Mouse (Mus musculus): ENCODE measurements at regions not wholly inside any gene's neighbourhood (a gene's known extent, or its start where the extent isn't known, plus 50 kb on each side); places are given as distances from the start of the nearest gene placed in this dataset.
"Not testable (repeated sequence)": the region's sequence is repeated elsewhere in the genome, so short reads cannot be mapped to it uniquely, and the experiment has no call there.

DNA sequence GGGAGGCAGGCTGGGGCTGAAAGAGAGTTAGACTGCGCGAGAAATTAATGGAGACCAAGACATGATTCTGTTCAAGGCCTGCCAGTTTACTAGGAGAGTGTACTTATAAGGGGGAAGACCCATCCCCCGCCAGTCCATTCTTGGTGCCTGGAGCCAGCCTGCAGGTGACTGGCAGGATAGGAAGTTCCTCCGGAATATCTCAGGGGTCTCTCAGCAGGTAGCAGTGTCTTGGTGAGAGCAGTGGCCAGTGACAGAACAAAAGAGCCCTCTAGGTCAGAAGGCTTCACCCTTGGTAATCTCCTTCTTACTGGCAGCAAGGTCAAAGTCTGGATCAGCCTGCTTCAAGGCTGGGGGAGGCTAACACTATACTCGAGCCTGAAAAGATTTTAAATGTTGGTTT, 83.7 kb upstream of the Zfp804b start:
- no peak for DNase-seq (ENCODE audit: low spot score)

DNA sequence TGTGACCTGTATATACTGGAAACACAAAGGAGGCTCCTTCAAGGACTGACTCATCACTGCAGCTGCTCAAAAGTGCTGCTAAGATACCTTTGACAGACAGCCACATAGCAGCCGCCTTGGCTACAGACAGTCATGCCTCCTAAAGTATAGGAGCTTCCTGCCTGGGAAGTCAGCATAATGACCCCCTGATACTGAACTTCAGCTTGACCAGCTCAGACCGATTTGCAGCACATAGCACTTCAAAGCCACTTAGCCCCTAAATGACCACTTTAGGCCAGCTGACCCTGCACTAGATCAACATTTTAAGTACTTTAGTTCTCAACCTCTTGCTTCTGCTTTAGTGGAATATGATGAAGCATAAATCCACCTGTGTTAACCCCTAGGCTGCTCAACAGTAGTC, 91.9 kb upstream of the Zfp804b start:
- DNase-seq (ENCODE audit: low spot score): no peak

DNA sequence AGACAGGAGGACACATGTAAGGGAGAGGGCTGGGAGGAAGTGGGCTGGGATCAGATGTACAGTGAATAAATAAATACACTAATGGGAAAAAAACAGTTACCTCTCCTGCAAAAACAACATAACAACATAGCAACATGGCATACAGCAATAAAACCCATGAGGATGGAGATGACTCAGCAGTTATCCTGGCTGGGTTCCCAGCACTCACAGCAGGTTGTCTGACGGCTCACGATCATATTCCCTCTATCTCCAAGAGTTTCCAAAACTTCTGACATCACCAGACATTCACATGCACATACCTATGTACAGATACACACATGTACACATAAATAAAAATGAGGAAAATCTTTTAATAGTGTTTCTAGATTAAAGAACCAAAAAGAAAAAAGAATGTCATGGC, 103.4 kb upstream of the Zfp804b start:
- no peak for DNase-seq (ENCODE audit: low spot score)

DNA sequence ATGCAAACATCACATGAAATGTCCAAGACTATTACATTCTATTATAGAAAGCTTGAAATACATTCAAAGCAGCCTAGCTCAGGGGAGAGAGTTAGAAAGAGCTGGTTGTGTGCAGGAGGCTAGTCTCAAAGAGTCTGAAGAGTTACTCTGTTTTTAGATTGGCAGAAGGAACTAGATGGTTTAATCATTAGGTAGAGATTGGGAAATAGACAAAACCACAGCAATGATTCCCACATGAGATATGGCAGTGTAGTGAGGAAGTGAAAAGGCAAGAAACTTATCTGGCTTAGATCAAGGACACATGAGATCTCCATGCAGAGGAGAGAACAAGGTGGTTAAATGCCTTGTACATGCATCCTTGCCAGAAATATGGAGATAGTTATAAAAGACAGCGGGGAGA, 110.3 kb upstream of the Zfp804b start:
- no peak for DNase-seq (ENCODE audit: low spot score)

DNA sequence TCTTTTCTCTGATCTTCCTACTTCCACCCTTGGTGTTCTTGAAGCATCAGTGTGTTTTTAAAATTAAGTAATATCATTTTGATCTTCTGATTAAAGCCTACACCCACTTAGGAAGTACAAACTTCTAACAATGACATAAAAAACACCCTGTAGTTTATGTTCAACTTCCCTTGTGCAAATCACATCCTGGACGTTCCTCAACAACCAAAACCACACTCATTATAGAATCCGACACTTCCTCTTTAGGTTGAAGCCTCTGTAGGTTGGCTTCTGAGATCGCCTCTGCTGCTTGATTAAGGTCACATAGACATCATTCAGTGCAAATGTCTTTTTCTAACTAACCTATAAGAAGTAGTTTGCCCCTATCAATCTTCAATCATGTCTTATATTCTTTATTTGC, 112.5 kb upstream of the Zfp804b start:
- no peak for DNase-seq (ENCODE audit: low spot score)

GRCm38 (mm10) chr5:7489150-7489549, 144.6 kb upstream of the Zfp804b start:
- no peak for DNase-seq (ENCODE audit: low spot score)

DNA sequence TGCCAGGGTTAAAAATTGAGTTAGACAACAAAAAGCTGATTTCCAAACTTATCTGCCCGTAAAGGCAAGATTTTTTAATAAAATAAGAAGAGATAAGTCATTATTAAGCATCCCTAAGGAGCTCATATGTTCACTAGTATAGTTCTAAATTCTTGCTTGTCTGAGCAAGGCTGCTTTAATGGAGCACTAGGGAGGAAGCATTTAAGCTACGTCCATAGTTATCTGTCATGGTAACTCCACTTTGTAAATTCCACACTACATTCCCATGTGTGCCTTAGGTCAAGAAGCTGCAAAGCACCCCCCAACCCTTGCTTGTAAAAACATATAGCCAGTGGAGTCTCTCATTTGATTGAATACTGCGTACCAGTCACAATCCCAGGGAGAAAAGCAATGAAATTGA, 145.0 kb upstream of the Zfp804b start:
- no peak for DNase-seq (ENCODE audit: low spot score)

GRCm38 (mm10) chr5:7517520-7518181, 173.1 kb upstream of the Zfp804b start:
- DNase-seq (ENCODE audit: low spot score): no peak

DNA sequence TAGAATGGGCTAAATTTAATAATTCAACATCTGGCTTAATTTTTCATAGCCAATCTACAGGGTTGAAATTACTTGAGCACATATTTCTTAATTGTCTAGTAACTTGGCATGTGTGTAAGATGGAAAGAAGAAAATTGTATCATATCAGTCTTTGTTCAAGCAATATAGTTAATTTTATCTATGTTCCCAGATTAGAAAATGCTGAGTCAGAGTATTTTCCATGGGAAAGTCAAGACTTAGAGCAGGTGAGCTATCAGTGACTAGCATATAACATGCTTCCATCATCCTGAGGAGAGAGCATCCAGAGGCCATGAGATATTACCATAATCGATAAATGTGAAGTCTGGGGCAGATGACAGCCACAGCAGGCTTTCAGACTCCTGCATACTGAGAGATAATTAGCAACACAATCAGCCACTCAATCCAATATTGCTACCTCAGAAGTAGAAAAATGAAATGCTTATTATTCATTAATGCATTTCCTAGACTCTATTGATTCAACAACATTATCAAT, 188.2 kb upstream of the Zfp804b start:
- DNase-seq (ENCODE audit: low spot score): no peak

GRCm38 (mm10) chr5:7539812-7540645, 195.5 kb upstream of the Zfp804b start:
- DNase-seq (ENCODE audit: low spot score): no peak

GRCm38 (mm10) chr5:7540646-7541038, 196.1 kb upstream of the Zfp804b start:
- no peak for DNase-seq (ENCODE audit: low spot score)

DNA sequence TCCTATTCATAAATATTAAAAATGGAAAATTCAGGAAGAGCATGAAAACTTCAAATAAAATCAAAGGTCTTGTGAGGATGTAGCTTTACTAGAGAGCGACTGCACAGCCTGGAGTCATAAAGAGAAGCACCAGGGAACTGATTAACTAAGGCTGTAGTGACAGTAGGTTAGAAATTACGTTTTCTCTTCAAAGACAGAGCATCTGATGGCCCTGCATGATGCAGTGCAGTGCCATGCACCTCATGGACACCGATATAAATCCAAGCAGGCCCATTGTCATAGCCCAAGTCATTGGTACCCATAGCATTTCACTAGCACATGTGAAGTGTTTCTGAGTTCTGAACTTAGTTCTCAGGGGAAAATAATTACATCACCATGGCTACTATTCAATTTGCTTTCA, 199.3 kb upstream of the Zfp804b start:
- DNase-seq (ENCODE audit: low spot score): no peak

DNA sequence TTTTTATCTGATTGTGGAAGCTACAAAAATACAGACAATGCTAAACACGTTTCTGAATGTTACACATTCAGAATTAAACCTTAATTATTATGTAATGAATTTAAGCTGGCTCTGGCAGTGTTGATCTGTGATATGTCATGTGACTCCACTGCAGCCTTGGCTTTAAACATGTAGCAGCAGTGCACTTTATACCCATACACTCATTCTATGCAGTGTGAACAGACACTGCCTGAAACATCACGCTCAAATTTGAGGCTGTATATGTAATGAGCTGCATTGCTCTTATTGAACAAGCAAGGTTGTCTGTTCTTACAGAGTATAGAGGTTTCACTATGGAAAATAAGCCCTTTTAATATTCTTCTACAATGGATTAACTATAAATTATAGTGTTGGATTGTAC, 235.9 kb upstream of the Zfp804b start:
- DNase-seq (ENCODE audit: low spot score): no peak

- DNase-seq (ENCODE audit: low spot score): no peak
Observed at GRCm38 (mm10) chr5:7586547-7586946, 242.0 kb upstream of the Zfp804b start.

DNA sequence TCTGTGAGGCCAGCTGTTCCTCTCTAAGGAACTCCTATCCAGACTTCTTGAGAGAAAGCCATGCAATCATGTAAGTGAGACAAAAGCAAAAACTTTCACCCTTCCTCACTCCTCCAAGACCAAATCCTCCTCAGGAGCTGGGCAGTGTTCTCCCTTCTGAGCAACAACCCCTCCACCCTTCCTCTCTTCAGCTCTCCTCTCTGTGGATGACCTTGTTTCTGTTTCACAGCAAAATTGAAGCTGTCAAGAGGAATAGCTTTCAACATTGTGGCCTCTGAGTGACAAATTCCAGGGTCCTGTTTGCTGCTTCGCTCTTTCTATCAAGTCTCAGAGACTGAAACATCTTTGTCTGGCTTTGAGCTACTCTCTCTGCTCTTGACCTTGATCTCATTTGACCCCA, 255.9 kb upstream of the Zfp804b start:
- no peak for DNase-seq (ENCODE audit: low spot score)

DNA sequence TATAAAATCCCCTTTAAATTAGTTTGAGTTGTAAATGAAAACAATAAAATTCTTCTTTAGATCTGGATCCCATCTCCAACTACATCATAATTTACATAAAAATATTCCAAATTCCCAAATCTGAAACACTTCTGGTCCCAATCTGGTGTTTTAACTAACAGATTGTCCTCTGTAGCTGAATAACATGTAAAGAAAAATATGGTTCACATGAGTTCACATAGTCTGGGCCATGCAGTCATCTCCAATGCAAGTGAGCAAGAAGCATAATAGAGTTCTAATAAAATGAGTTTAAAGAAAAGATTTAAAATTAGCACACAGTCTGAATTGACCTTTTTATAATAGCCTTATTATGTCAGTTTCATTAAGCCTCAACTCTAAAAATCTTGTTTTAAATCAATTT, 263.0 kb upstream of the Zfp804b start:
- DNase-seq (ENCODE audit: low spot score): no peak

- DNase-seq (ENCODE audit: low spot score): no peak
Observed at GRCm38 (mm10) chr5:7607924-7608323, 263.4 kb upstream of the Zfp804b start.

GRCm38 (mm10) chr5:7655280-7655679, 305.0 kb upstream of the Steap4 start:
- DNase-seq (ENCODE audit: low spot score): no peak

DNA sequence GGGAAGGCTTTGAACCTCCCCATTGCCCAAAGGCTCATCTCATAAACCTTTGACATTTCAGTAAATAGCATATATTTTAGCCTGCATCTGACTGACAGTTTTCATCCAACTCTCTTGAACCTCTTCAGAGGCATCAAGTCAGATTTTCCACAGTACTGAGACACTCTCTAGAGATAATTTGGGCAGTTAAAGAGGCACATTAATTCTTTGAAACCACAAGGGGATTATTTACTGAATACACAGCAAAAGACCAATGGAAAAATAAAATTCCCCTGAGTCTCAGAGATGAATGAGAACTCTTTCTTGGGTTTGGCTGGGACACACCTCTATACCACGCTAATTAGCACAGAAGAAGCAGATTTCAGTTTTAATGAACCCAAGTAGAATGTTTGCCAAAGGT, 258.5 kb upstream of the Steap4 start:
- no peak for DNase-seq (ENCODE audit: low spot score)

- no peak for DNase-seq (ENCODE audit: low spot score)
Observed at GRCm38 (mm10) chr5:7719557-7719956, 240.7 kb upstream of the Steap4 start.

GRCm38 (mm10) chr5:7720061-7720460, 240.2 kb upstream of the Steap4 start:
- no peak for DNase-seq (ENCODE audit: low spot score)

- no peak for DNase-seq (ENCODE audit: low spot score)
Observed at GRCm38 (mm10) chr5:7720688-7721087, 239.6 kb upstream of the Steap4 start.

DNA sequence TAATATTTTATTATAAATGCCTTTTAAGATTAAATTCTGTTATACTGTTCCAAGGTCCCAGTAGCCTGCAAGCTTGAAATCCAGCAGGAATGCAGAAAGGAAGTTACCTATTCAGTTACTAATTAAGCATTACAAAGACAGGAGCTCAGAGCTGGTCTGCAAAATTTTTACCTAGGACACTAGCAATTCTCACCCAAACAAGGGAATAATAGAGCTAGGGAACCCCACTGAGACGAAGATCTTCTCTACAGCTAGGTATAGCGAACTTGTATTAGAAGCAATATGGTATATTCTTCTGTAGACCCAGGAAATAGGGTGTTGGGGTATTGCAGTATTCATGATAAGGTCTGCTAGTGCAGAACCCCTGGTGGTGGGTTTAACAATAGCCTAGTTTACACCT, 227.7 kb upstream of the Steap4 start:
- DNase-seq (ENCODE audit: low spot score): not testable (repeated sequence)
